Mouse (Mus musculus): ENCODE measurements around the gene Cdc14a. TPM values are rescaled to one million over a fixed set of nuclear protein-coding genes. Genes with fewer than 3 reads are reported as not detected.
A peak's percentile ranks its signal among the peaks of the same experiment; 100 is the strongest.
"Not testable (repeated sequence)": the region's sequence is repeated elsewhere in the genome, so short reads cannot be mapped to it uniquely, and the experiment has no call there.

Gene Cdc14a
- polyA plus RNA-seq, 1 experiment from 2014 or later: 10.1 TPM

DNA sequence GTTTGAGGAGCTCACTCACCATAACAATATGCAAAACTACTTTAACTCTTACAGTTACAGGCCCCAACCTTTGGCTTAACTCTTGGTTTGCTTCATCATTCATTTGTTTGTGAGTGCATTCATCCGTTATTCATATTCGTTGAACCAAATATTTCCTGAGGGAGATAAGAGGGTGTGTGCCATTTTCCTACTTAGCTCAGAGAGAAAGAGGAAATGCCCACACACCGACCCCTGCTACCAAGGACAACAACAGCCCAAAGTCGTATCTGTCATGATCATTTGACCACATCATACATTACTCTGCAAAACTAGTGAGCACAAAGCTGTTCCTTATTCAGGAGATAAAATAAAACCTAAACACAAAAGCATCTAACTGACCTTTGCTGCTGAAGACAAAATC is 66.7 kb downstream of the Cdc14a start:
- WGBS: 82% methylated on average over 4 of the region's 4 CpGs
- H3K27me3 ChIP-seq: no peaks in the 10 kb centered on the region

DNA sequence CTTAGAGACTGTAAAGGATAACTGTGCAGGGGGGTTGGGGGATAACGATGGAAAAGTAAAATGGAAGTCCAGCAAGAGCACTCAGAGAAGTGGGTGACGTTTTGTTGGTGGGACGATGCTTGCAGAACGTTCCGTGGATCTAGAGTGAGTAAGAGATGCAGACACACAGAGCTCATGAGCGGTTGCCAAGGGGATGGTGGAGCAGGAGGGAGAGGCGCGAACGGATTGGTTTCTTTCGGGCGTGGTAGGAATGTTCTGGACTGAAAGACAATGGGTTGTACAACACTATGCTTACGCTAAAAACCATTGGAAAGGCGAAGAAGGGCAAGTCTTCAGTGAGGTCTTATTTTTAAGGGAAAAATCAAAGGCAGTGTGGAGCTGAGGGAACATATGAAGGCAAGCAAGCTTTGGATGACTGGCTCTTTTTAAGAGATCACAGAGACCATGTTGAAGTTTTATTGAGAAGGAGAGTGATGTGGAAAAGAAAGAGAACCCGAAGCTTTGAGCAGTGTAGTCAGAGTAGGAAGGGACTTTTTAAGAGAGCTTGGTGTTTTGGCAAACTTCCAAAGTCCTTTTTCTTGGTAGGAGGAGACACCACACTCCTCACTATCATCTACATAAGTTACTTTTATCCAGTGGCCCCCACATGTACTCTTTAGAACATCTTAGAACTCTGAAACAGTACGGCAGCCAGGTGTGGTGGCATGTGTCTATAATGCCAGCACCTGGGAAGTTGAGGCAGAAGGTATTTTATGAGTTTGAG is 68.6 kb downstream of the Cdc14a start:
- Histone ChIP-seq H3K9ac (no peak overlapping the region), H3K4me2 (replicated peaks) (no peak overlapping the region), H3K36me3 (peaks cover 8% of the 10 kb centered on the region; the same call in 1 of the 2 replicates), H3K4me1 (peaks cover 17% of the 10 kb centered on the region), H3K27ac (no peak overlapping the region), H3K27me3 (no peaks in the 10 kb centered on the region), H3K9me3 (no peaks in the 10 kb centered on the region), H3K4me3 (no peak overlapping the region)
- no peak for ATAC-seq (ENCODE audit: low FRiP score, low read depth)
- WGBS: 87% methylated on average over 15 of the region's 15 CpGs

More for the DNA sequence above, 66.7 kb downstream of the Cdc14a start:
- Histone ChIP-seq H3K4me2 (replicated peaks) (no peak overlapping the region), H3K9ac (no peak overlapping the region), H3K4me3 (no peak overlapping the region), H3K27ac (no peak overlapping the region), H3K4me1 (peaks cover 15% of the 10 kb centered on the region; the same call in 1 of the 2 replicates), H3K9me3 (no peaks in the 10 kb centered on the region), H3K36me3 (peaks cover 11% of the 10 kb centered on the region)
- no peak for ATAC-seq (ENCODE audit: low FRiP score, low read depth)

GRCm38 (mm10) chr3:116352486-116352885 is 71.3 kb downstream of the Cdc14a start:
- Histone ChIP-seq H3K27ac (no peak overlapping the region), H3K4me2 (replicated peaks) (no peak overlapping the region), H3K9me3 (no peaks in the 10 kb centered on the region), H3K4me3 (no peak overlapping the region), H3K4me1 (peaks cover 23% of the 10 kb centered on the region), H3K9ac (no peak overlapping the region), H3K36me3 (0 out of 2 replicates have a peak, but pooled peaks cover 8% of the 10 kb centered on the region), H3K27me3 (no peaks in the 10 kb centered on the region)
- WGBS: 57% methylated on average over 6 of the region's 6 CpGs
- no peak for ATAC-seq (ENCODE audit: low FRiP score, low read depth)

DNA sequence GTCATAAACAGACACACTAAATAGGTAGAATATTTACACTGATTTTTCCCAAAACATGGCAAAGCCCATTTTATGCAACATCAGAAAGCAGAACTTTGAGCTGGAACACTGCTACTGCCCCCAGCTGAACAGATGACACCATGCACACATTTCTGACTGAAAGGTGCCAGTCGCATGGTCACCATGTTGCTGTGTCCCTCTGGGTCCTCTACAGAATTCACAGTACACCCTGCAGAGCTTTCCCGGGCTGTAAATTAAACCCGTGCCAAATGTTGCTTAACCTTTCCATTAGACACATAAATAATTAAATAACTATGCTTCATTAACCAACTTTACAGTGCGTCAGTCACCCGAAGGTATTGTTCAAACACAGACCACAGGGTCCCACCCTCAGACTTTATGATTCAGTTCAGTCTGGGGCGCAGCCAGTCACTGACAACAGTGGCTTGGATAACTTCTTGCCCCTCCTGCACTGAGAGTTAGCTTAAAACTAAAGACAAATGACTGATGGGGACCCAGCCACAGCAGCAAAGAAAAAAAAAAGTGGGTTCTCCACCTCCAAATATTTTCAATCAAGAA is 73.4 kb downstream of the Cdc14a start:
- Histone ChIP-seq H3K9me3 (no peaks in the 10 kb centered on the region), H3K27ac (no peak overlapping the region), H3K4me1 (peaks cover 21% of the 10 kb centered on the region), H3K4me3 (no peak overlapping the region), H3K27me3 (no peaks in the 10 kb centered on the region), H3K9ac (no peak overlapping the region), H3K36me3 (peaks cover 15% of the 10 kb centered on the region), H3K4me2 (replicated peaks) (no peak overlapping the region)
- 0 out of 2 replicates have a peak, but pooled peaks have one; percentile 28 for ATAC-seq (ENCODE audit: low FRiP score, low read depth)
- 65% methylated on average over 6 of the region's 6 CpGs for WGBS

- H3K9ac ChIP-seq; H3K4me2 ChIP-seq (replicated peaks); H3K9me3 ChIP-seq; H3K27ac ChIP-seq; ATAC-seq (ENCODE audit: low FRiP score, low read depth); H3K27me3 ChIP-seq; H3K4me3 ChIP-seq: not testable (repeated sequence)
- Histone ChIP-seq H3K4me1 (peaks cover 11% of the 10 kb centered on the region), H3K36me3 (peaks cover 21% of the 10 kb centered on the region)
- WGBS: 96% methylated on average over 29 of the region's 29 CpGs
Observed at GRCm38 (mm10) chr3:116347571-116347970, 76.3 kb downstream of the Cdc14a start.

DNA sequence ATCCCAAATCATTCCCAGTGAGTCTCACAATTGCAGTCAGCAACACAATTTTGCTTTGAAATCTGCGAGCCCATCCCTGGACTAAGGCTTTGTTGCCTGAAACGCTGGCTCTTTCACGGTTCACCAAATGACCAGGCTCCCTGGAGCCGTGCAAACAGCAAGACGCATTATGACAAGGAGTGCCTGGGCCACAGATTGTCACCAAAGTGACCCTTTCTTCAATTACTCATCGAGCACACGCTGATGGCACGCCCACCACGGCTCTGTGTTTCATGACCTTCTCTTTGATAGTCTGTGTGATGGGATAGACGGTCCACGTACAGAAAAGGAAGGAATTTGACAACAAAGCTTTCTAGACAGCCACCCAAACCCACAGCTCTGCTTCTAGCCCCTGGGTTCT is 78.6 kb downstream of the Cdc14a start:
- WGBS: 92% methylated on average over 11 of the region's 11 CpGs
- Histone ChIP-seq H3K9me3 (no peaks in the 10 kb centered on the region), H3K4me1 (peaks cover 9% of the 10 kb centered on the region), H3K36me3 (peaks cover 18% of the 10 kb centered on the region), H3K27me3 (no peaks in the 10 kb centered on the region), H3K27ac (no peak overlapping the region), H3K4me3 (no peak overlapping the region), H3K9ac (no peak overlapping the region), H3K4me2 (replicated peaks) (no peak overlapping the region)
- ATAC-seq (ENCODE audit: low FRiP score, low read depth): no peak

DNA sequence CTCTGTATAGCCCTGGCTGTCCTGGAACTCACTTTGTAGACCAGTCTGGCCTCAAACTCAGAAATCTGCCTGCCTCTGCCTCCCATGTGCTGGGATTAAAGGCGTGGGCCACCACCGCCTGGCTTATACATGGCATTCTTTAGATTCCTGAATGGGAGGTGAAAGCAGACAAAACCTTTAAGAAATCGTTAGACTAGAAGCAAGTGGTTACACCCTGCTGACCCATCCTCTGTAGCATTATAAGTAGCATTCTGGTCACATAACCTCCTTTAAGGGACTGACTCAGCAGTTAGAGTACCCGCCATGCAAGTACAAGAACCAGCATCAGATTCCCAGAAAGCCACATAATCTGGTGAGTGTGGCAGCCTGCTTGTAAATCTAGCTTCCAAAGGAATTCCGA is 81.6 kb downstream of the Cdc14a start:
- no peak for ATAC-seq (ENCODE audit: low FRiP score, low read depth)
- H3K4me1 ChIP-seq: peaks cover 7% of the 10 kb centered on the region; the same call in 1 of the 2 replicates
- H3K9me3 ChIP-seq: no peaks in the 10 kb centered on the region
- H3K9ac ChIP-seq: no peak overlapping the region
- H3K27ac ChIP-seq: no peak overlapping the region
- peaks cover 18% of the 10 kb centered on the region for H3K36me3 ChIP-seq
- 86% methylated on average over 5 of the region's 5 CpGs for WGBS
- no peaks in the 10 kb centered on the region for H3K27me3 ChIP-seq
- H3K4me2 ChIP-seq (replicated peaks): no peak overlapping the region
- H3K4me3 ChIP-seq: no peak overlapping the region

- Histone ChIP-seq H3K9ac (no peak overlapping the region), H3K4me1 (peaks cover 7% of the 10 kb centered on the region; the same call in 1 of the 2 replicates), H3K27ac (no peak overlapping the region), H3K27me3 (no peaks in the 10 kb centered on the region), H3K4me3 (no peak overlapping the region), H3K36me3 (peaks cover 15% of the 10 kb centered on the region), H3K9me3 (no peaks in the 10 kb centered on the region), H3K4me2 (replicated peaks) (peak overlapping the region; percentile 14; the same call in 1 of the 2 replicates)
- 41% methylated on average over 19 of the region's 19 CpGs for WGBS
- ATAC-seq (ENCODE audit: low FRiP score, low read depth): peak; percentile 74
Observed at GRCm38 (mm10) chr3:116340950-116341624, 82.7 kb downstream of the Cdc14a start.

- Histone ChIP-seq H3K9me3 (no peaks in the 10 kb centered on the region), H3K9ac (no peak overlapping the region), H3K4me2 (replicated peaks) (no peak overlapping the region), H3K27me3 (no peaks in the 10 kb centered on the region), H3K36me3 (peaks cover 9% of the 10 kb centered on the region), H3K27ac (no peak overlapping the region), H3K4me3 (no peak overlapping the region), H3K4me1 (peaks cover 7% of the 10 kb centered on the region; the same call in 1 of the 2 replicates)
- ATAC-seq (ENCODE audit: low FRiP score, low read depth): no peak
- WGBS: 88% methylated on average over 8 of the region's 8 CpGs
Observed at GRCm38 (mm10) chr3:116340281-116340680, 83.6 kb downstream of the Cdc14a start.

DNA sequence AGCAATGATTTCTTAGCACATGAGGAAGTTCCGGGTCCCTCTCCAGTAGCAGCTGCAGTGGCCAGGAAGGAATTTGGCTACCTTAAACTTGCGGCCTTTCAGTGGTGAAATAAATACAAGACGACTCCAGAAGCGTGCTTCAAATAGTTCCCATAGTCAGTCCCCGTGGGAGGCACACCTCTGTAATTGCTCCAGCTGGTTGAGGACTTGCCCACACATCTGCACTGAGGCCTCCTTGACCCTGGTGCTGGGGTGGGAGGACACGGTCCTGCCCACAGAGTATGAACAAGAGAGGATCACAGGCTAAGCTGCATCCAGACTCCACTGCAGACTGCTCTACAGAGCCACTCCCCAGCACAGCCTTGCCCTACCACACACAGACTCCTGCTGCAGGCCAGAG is 85.2 kb downstream of the Cdc14a start:
- no peak overlapping the region for H3K27ac ChIP-seq
- peaks cover 7% of the 10 kb centered on the region; the same call in 1 of the 2 replicates for H3K4me1 ChIP-seq
- H3K4me2 ChIP-seq (replicated peaks): no peak overlapping the region
- H3K27me3 ChIP-seq: no peaks in the 10 kb centered on the region
- H3K9me3 ChIP-seq: no peaks in the 10 kb centered on the region
- H3K4me3 ChIP-seq: no peak overlapping the region
- WGBS: 39% methylated on average over 6 of the region's 6 CpGs
- ATAC-seq (ENCODE audit: low FRiP score, low read depth): peak; percentile 24; the same call in 1 of the 2 replicates
- no peak overlapping the region for H3K9ac ChIP-seq
- peaks cover 6% of the 10 kb centered on the region for H3K36me3 ChIP-seq

DNA sequence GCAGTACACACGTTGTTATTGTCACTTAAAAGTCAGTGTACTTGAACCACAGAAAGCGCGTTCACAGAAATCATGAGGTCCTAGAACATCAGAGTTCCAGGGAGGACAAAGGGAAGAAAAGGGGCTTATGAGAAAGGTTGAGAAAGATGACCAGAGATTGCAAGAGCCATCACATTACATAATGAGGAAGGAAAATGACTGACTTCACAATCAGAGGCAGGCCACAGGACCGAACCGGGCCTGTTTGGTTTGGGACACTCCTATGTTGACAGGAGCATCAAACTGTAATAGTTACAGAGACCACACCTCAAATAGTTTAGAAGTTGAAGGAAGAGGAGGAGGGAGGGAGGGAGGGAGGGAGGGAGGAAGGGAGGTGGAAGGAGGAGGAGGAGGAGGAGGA is 86.0 kb downstream of the Cdc14a start:
- Histone ChIP-seq H3K27ac (no peak overlapping the region), H3K4me3 (no peak overlapping the region), H3K4me2 (replicated peaks) (no peak overlapping the region), H3K4me1 (peaks cover 7% of the 10 kb centered on the region; the same call in 1 of the 2 replicates), H3K27me3 (no peaks in the 10 kb centered on the region), H3K9ac (no peak overlapping the region), H3K9me3 (no peaks in the 10 kb centered on the region), H3K36me3 (peaks cover 3% of the 10 kb centered on the region)
- no peak for ATAC-seq (ENCODE audit: low FRiP score, low read depth)
- WGBS: 89% methylated on average over 5 of the region's 5 CpGs

DNA sequence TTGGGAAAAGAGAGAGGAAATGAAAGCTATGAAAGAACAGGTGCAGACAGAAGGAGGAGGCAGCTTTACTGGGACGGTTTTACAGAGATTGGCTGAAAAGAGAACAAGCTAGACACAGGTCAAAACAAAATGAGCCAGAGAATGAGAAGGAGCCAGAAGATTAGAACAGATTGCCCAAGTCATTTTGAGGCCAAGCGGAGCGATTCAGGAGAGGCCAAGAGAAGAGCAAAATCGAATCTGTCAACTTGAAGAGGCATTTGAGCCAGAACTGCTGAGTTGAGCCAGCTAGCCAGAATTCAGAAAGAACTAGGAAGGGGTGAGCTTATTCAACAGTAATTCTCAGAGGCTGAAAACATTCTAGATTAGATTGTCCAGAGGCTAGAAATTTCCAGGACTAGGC is 88.8 kb downstream of the Cdc14a start:
- H3K4me1 ChIP-seq: peaks cover 5% of the 10 kb centered on the region; the same call in 1 of the 2 replicates
- no peak for ATAC-seq (ENCODE audit: low FRiP score, low read depth)
- H3K9me3 ChIP-seq: no peaks in the 10 kb centered on the region
- WGBS: 88% methylated on average over 4 of the region's 4 CpGs
- H3K27me3 ChIP-seq: no peaks in the 10 kb centered on the region
- no peak overlapping the region for H3K4me3 ChIP-seq
- no peak overlapping the region for H3K9ac ChIP-seq
- H3K27ac ChIP-seq: no peak overlapping the region
- no peak overlapping the region for H3K4me2 ChIP-seq (replicated peaks)
- H3K36me3 ChIP-seq: no peaks in the 10 kb centered on the region; the same call in 1 of the 2 replicates
